Mouse (Mus musculus) kidney, postnatal 0 days (tissue): ENCODE measurements around the gene Tcte2. TPM values are rescaled to one million over a fixed set of nuclear protein-coding genes. Genes with fewer than 3 reads are reported as not detected.

Experiments
- ATAC-seq: fragments of 200-750 bp; cut with Nextera tagmentation; replicated peaks from 2 replicates; pipeline ENCODE4 v1.8.0; 2017; ENCODE audit warnings: low read depth, moderate number of reproducible peaks, moderate TSS enrichment, moderate library complexity; ENCODE audit not compliant: low FRiP score
- DNase-seq: peaks from one replicate; pipeline ENCODE4 v3.0.0-alpha.2; 2016; ENCODE audit warnings: low spot score
- H3K27ac ChIP-seq: fragments of 300-500 bp; sonication (generic); 2 replicates; pipeline ENCODE4 v1.5.1; 2014; ENCODE audit warnings: mild to moderate bottlenecking
- H3K27me3 ChIP-seq: fragments of 300-500 bp; sonication (generic); 2 replicates; pipeline ENCODE4 v1.6.1; 2014; ENCODE audit warnings: low read length, mixed read lengths; ENCODE audit not compliant: insufficient read depth
- H3K36me3 ChIP-seq: fragments of 300-500 bp; sonication (generic); 2 replicates; pipeline ENCODE4 v1.6.1; 2014; ENCODE audit warnings: low read length, mixed read lengths; ENCODE audit not compliant: insufficient read depth
- H3K4me1 ChIP-seq: fragments of 300-500 bp; sonication (generic); replicated peaks from 2 replicates; pipeline ENCODE4 v1.6.1; 2014; ENCODE audit warnings: antibody characterized with exemption, low read length, mixed read lengths; ENCODE audit not compliant: insufficient read depth
- H3K4me2 ChIP-seq: fragments of 300-500 bp; sonication (generic); 2 replicates; pipeline ENCODE4 v1.6.1; 2014; ENCODE audit warnings: mild to moderate bottlenecking, low read length, moderate library complexity, mixed read lengths
- H3K4me3 ChIP-seq: fragments of 300-500 bp; sonication (generic); replicated peaks from 2 replicates; pipeline ENCODE4 v1.5.1; 2014; ENCODE audit warnings: low read depth, low read length
- H3K9ac ChIP-seq: fragments of 300-500 bp; sonication (generic); 2 replicates; pipeline ENCODE4 v1.6.1; 2014; ENCODE audit warnings: low read depth, low read length
- H3K9me3 ChIP-seq: fragments of 300-500 bp; sonication (generic); replicated peaks from 2 replicates; pipeline ENCODE4 v1.6.1; 2016; ENCODE audit warnings: low read length, inconsistent platforms, mixed read lengths
- CTCF ChIP-seq: IDR thresholded peaks from 2 replicates; pipeline ENCODE4 v1.5.1; 2016; ENCODE audit warnings: antibody characterized with exemption, low read depth, mild to moderate bottlenecking, moderate library complexity
- WGBS: fragments of 180-500 bp; shearing (Covaris S2); extraction: QIAGEN DNeasy Blood & Tissue Kit; methylation state at CpG from one replicate; pipeline ENCODE4 v1.1.7; 2014; 5-methylcytosine and 5-hydroxymethylcytosine counted together
- polyA plus RNA-seq: library from polyadenylated mRNA; unstranded; fragments of >200 nt; fragmentation: Nextera tagmentation; extraction: Ambion mirVana; gene quantifications from 2 replicates; pipeline ENCODE4 v1.2.1, GENCODE M21; 2015

Gene Tcte2
- polyA plus RNA-seq, 1 experiment from 2014 or later, result 4.1 TPM

GRCm38 (mm10) chr17:13698194-13698593 is 63.4 kb downstream of the Tcte2 start:
- Histone ChIP-seq H3K9ac (no peak overlapping the region), H3K36me3 (no peaks in the 10 kb centered on the region), H3K27ac (no peak overlapping the region), H3K4me3 (no peak overlapping the region), H3K9me3 (no peaks in the 10 kb centered on the region), H3K27me3 (no peaks in the 10 kb centered on the region), H3K4me2 (no peak overlapping the region), H3K4me1 (peaks cover 19% of the 10 kb centered on the region; the same call in 1 of the 2 replicates)
- ATAC-seq, result no peak
- DNase-seq, result no peak
- TF ChIP-seq CTCF, result no peak
- 93% methylated on average over 4 of the region's 4 CpGs for WGBS

GRCm38 (mm10) chr17:13697646-13698045 is 64.0 kb downstream of the Tcte2 start:
- Histone ChIP-seq H3K4me2 (no peak overlapping the region), H3K27ac (no peak overlapping the region), H3K4me1 (peaks cover 19% of the 10 kb centered on the region; the same call in 1 of the 2 replicates), H3K4me3 (no peak overlapping the region), H3K36me3 (no peaks in the 10 kb centered on the region), H3K27me3 (no peaks in the 10 kb centered on the region), H3K9ac (no peak overlapping the region), H3K9me3 (no peaks in the 10 kb centered on the region)
- DNase-seq, result no peak
- ATAC-seq, result no peak
- no peak for TF ChIP-seq CTCF
- 85% methylated on average over 2 of the region's 2 CpGs for WGBS

- Histone ChIP-seq H3K9me3 (no peaks in the 10 kb centered on the region), H3K4me2 (no peak overlapping the region), H3K27ac (no peak overlapping the region), H3K9ac (no peak overlapping the region), H3K36me3 (no peaks in the 10 kb centered on the region), H3K4me1 (peaks cover 17% of the 10 kb centered on the region; the same call in 1 of the 2 replicates), H3K4me3 (no peak overlapping the region), H3K27me3 (no peaks in the 10 kb centered on the region)
- DNase-seq, result no peak
- 57% methylated on average over 5 of the region's 5 CpGs for WGBS
- no peak for TF ChIP-seq CTCF
- no peak for ATAC-seq
These were observed 65.7 kb downstream of the Tcte2 start for GRCm38 (mm10) chr17:13695881-13696280.

GRCm38 (mm10) chr17:13695211-13695610 is 66.4 kb downstream of the Tcte2 start:
- Histone ChIP-seq H3K4me3 (no peak overlapping the region), H3K4me2 (no peak overlapping the region), H3K9ac (no peak overlapping the region), H3K27me3 (no peaks in the 10 kb centered on the region), H3K4me1 (peaks cover 10% of the 10 kb centered on the region; the same call in 1 of the 2 replicates), H3K27ac (no peak overlapping the region), H3K36me3 (no peaks in the 10 kb centered on the region), H3K9me3 (no peaks in the 10 kb centered on the region)
- 92% methylated on average over 2 of the region's 2 CpGs for WGBS
- ATAC-seq (no peak), DNase-seq (no peak)
- TF ChIP-seq CTCF, result no peak

DNA sequence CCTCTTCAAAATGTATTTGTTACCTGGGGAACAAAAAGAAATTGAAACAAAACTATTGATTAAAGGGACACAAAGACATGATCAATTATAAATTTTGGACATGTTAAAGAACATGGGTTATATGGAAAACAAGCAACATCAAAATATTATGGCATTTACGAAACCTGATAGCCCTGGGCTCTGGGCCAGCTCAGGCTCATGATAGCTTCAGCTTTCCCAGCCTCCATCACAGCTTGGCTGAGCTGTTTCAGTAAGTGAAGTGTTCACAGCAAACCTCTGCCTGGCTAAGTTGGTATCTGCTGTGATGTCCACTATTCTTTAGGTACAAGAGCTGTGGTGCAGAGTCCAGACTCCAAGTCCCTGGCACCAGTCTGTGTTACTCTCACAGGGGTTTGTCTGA is 67.4 kb downstream of the Tcte2 start:
- H3K27ac ChIP-seq, result no peak overlapping the region
- DNase-seq, result no peak
- WGBS, result 82% methylated on average over 1 of the region's 1 CpGs

GRCm38 (mm10) chr17:13687656-13688055 is 74.0 kb downstream of the Tcte2 start:
- WGBS, result 77% methylated on average over 1 of the region's 1 CpGs
- Histone ChIP-seq H3K4me1 (peaks cover 3% of the 10 kb centered on the region; the same call in 1 of the 2 replicates), H3K36me3 (no peaks in the 10 kb centered on the region), H3K27me3 (no peaks in the 10 kb centered on the region), H3K27ac (no peak overlapping the region), H3K4me3 (no peak overlapping the region), H3K9me3 (no peaks in the 10 kb centered on the region), H3K4me2 (no peak overlapping the region), H3K9ac (no peak overlapping the region)
- no peak for TF ChIP-seq CTCF
- ATAC-seq (no peak), DNase-seq (no peak)

More for the DNA sequence above, 67.4 kb downstream of the Tcte2 start:
- Histone ChIP-seq H3K4me3 (no peak overlapping the region), H3K9me3 (no peaks in the 10 kb centered on the region), H3K4me2 (no peak overlapping the region), H3K4me1 (no peaks in the 10 kb centered on the region), H3K9ac (no peak overlapping the region), H3K36me3 (no peaks in the 10 kb centered on the region), H3K27me3 (no peaks in the 10 kb centered on the region)
- ATAC-seq, result no peak
- no peak for TF ChIP-seq CTCF

DNA sequence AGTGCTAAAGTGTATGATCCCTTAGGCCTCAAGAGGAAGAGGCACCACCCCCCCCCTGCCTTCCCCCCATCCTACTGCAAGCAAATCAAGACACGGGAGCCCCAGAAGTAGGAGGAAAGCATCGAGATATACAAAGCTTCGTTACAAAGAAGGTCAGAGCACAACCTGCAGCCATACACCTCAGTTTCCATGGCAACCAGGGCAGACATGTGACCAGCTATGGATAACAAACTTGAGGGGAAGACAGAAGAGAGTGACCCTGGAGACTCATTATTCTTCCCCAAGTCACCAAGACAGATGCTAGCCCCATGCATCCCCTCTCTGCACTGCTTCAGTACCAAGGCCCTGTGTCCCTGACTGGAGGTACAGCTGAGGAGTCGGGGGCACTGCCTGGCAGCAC is 74.5 kb downstream of the Tcte2 start:
- Histone ChIP-seq H3K4me3 (no peak overlapping the region), H3K27me3 (no peaks in the 10 kb centered on the region), H3K9ac (no peak overlapping the region), H3K27ac (no peak overlapping the region), H3K36me3 (no peaks in the 10 kb centered on the region), H3K4me1 (peaks cover 7% of the 10 kb centered on the region; the same call in 1 of the 2 replicates), H3K9me3 (no peaks in the 10 kb centered on the region), H3K4me2 (no peak overlapping the region)
- ATAC-seq, result no peak
- TF ChIP-seq CTCF, result no peak
- no peak for DNase-seq
- 55% methylated on average over 4 of the region's 4 CpGs for WGBS
